Mouse (Mus musculus) ES-Bruce4 (cell line): ENCODE measurements around the gene Arxes2. TPM values are rescaled to one million over a fixed set of nuclear protein-coding genes. Genes with fewer than 3 reads are reported as not detected.
"Not testable (repeated sequence)": the region's sequence is repeated elsewhere in the genome, so short reads cannot be mapped to it uniquely, and the experiment has no call there.

ENCODE experiments used
- H3K27ac ChIP-seq: 2 replicates; pipeline ENCODE4 v1.5.1; 2012; ENCODE audit warnings: low read length, inconsistent platforms; ENCODE audit not compliant: insufficient read depth
- H3K27me3 ChIP-seq: 2 replicates; pipeline ENCODE4 v1.6.1; 2012; ENCODE audit warnings: mild to moderate bottlenecking, low read length, inconsistent platforms; ENCODE audit not compliant: control insufficient read depth, poor library complexity, insufficient read depth, severe bottlenecking
- H3K36me3 ChIP-seq: 2 replicates; pipeline ENCODE4 v1.6.1; 2012; ENCODE audit warnings: inconsistent platforms, mild to moderate bottlenecking, low read length, moderate library complexity; ENCODE audit not compliant: control insufficient read depth, poor library complexity, insufficient read depth, severe bottlenecking
- H3K4me1 ChIP-seq: one replicate; pipeline ENCODE4 v1.8.1; 2011; ENCODE audit warnings: low read length; ENCODE audit not compliant: control insufficient read depth, insufficient read depth
- H3K4me3 ChIP-seq: 2 replicates; pipeline ENCODE4 v1.5.1; 2011; ENCODE audit warnings: low read depth, mild to moderate bottlenecking, low read length
- H3K9ac ChIP-seq: 2 replicates; pipeline ENCODE4 v1.6.1; 2012; ENCODE audit warnings: low read depth, mild to moderate bottlenecking, inconsistent platforms; ENCODE audit not compliant: poor library complexity, severe bottlenecking
- H3K9me3 ChIP-seq: replicated peaks from 2 replicates; pipeline ENCODE4 v1.6.1; 2012; ENCODE audit warnings: mild to moderate bottlenecking, low read length, inconsistent platforms; ENCODE audit not compliant: control insufficient read depth, poor library complexity, insufficient read depth, severe bottlenecking
- CTCF ChIP-seq: IDR thresholded peaks from one replicate; pipeline ENCODE4 v1.8.1; 2011; ENCODE audit warnings: low read depth, low read length
- EP300 ChIP-seq: IDR thresholded peaks from 2 replicates; pipeline ENCODE4 v1.6.1; 2011; ENCODE audit warnings: low read depth, low read length; ENCODE audit not compliant: insufficient read depth
- POLR2A ChIP-seq: IDR thresholded peaks from one replicate; pipeline ENCODE4 v1.8.1; 2011; ENCODE audit warnings: low read length; ENCODE audit not compliant: insufficient read depth
- polyA plus RNA-seq: library from polyadenylated mRNA; stranded (reverse); fragments of >200 nt; gene quantifications from 2 replicates; pipeline ENCODE4 v1.2.4, GENCODE M21; 2011; ENCODE audit warnings: low read depth; ENCODE audit not compliant: missing spikeins, insufficient read depth, insufficient read length

The Arxes2 gene
- 14.8 and 16.4 TPM in 2 replicates for polyA plus RNA-seq

GRCm38 (mm10) chrX:135993664-135994119 is at the start of gene Arxes2:
Gene Arxes2, plus strand, starts transcription at chrX:135993824.
- Histone ChIP-seq H3K27ac (peak within 1 kb of the TSS; percentile 41), H3K9ac (peak within 1 kb of the TSS; percentile 44; the same call in 1 of the 2 replicates), H3K4me3 (peak within 1 kb of the TSS; percentile 39)

DNA sequence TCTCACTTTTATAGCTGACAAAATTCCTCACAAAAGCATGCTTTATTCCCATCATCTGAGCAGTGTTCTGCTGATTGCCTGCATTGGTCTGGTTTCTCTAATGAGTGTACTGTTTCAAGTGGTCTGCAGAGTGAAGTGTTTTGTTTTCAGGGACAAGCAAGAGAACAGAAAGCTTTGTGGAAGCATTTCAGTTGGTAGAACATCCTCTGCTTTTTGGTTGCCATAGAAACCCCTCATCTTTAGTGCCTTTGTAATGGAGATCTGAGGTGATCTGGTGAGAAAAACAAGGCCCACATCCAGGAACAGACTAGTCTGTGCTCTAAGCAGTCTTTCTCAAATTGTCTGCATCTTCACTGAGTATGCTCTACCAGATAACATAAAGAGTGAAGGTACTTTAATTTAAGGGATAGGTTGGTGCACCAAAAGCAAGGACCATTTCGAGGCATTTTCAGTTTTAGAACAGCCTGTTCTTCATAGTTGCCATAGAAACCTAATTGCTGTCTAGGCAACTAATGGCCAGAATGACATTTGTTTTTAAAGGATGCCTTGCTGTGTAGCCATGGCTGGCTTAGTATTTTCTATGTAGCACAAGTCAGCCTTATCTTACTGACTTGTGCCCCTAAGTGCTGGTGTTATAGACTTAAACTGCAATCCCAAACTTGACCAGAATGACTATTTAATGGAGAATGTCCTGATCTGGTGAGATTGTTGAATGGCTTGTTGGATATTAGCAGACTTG is 44.8 kb upstream of the Arxes2 start:
- Histone ChIP-seq H3K27ac (no peak overlapping the region), H3K4me1 (no peaks in the 10 kb centered on the region), H3K4me3 (no peak overlapping the region), H3K9ac (no peak overlapping the region), H3K9me3 (peaks cover 6% of the 10 kb centered on the region; the same call in 1 of the 2 replicates), H3K36me3 (no peaks in the 10 kb centered on the region), H3K27me3 (no peaks in the 10 kb centered on the region)
- TF ChIP-seq POLR2A (no peak), CTCF (no peak), EP300 (no peak)

More at GRCm38 (mm10) chrX:135993664-135994119, at the start of gene Arxes2:
- H3K27me3 ChIP-seq, H3K4me1 ChIP-seq, H3K36me3 ChIP-seq, H3K9me3 ChIP-seq: not testable (repeated sequence)

- no peaks in the 10 kb centered on the region for H3K36me3 ChIP-seq
- no peaks in the 10 kb centered on the region for H3K4me1 ChIP-seq
- no peak overlapping the region for H3K4me3 ChIP-seq
- no peaks in the 10 kb centered on the region for H3K9me3 ChIP-seq
- no peak overlapping the region for H3K27ac ChIP-seq
- H3K9ac ChIP-seq: no peak overlapping the region
- TF ChIP-seq EP300: no peak
- no peak for TF ChIP-seq POLR2A
- TF ChIP-seq CTCF: no peak
- H3K27me3 ChIP-seq: no peaks in the 10 kb centered on the region
Measured at GRCm38 (mm10) chrX:135956988-135957690, 36.5 kb upstream of the Arxes2 start.

GRCm38 (mm10) chrX:135957691-135958081 is 35.9 kb upstream of the Arxes2 start:
- Histone ChIP-seq H3K27ac (no peak overlapping the region), H3K27me3 (no peaks in the 10 kb centered on the region), H3K9me3 (no peaks in the 10 kb centered on the region), H3K9ac (no peak overlapping the region), H3K4me3 (no peak overlapping the region), H3K4me1 (no peaks in the 10 kb centered on the region), H3K36me3 (no peaks in the 10 kb centered on the region)
- no peak for TF ChIP-seq EP300
- no peak for TF ChIP-seq POLR2A
- no peak for TF ChIP-seq CTCF

DNA sequence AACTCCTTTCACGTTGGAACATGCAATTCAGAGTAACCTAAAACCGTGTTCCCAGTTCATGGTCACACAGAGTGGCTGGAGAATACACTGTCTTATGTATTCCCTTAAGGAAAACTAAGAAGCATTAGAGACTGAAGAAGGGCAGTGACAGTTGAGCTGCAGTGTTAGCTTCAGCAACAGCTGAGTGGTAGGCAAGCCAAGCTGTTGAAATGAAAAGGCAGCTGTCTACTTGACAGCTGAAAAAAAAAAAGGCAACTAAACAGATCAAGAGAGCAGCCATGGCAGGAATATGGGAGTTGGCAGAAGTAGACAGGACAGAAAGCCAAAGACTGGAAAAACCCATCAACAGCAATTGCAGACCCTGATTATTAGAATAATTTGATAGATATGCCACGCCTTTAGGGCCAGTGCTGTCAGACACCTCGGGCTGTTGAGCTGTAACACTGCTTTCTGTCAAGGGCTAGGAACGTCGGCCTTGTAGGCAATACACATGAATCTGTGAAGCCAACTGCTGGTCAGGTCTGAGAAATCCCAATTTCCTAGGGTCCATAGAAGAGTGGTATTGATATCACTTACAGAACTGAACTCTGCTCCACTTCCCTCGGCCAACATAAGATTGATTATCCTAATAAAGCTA is 34.9 kb upstream of the Arxes2 start:
- H3K4me1 ChIP-seq: no peaks in the 10 kb centered on the region
- no peak overlapping the region for H3K27ac ChIP-seq
- no peak overlapping the region for H3K4me3 ChIP-seq
- H3K27me3 ChIP-seq: no peaks in the 10 kb centered on the region
- H3K9me3 ChIP-seq: no peaks in the 10 kb centered on the region
- TF ChIP-seq CTCF: no peak
- TF ChIP-seq POLR2A: no peak
- no peak for TF ChIP-seq EP300
- H3K9ac ChIP-seq: no peak overlapping the region
- no peaks in the 10 kb centered on the region for H3K36me3 ChIP-seq

GRCm38 (mm10) chrX:135959536-135959935 is 34.1 kb upstream of the Arxes2 start:
- TF ChIP-seq CTCF (no peak), POLR2A (no peak), EP300 (no peak)
- Histone ChIP-seq H3K9ac (no peak overlapping the region), H3K4me1 (no peaks in the 10 kb centered on the region), H3K36me3 (no peaks in the 10 kb centered on the region), H3K9me3 (no peaks in the 10 kb centered on the region), H3K27ac (no peak overlapping the region), H3K27me3 (no peaks in the 10 kb centered on the region), H3K4me3 (no peak overlapping the region)
